Mouse (Mus musculus) liver, adult 2 months (tissue): ENCODE results near the gene Gm11639.

Experiments
- CTCF ChIP-seq: fragments of 200-500 bp; IDR thresholded peaks from 2 replicates; pipeline ENCODE4 v1.5.1; 2011; ENCODE audit warnings: low read depth, low read length, control low read depth
- POLR2A ChIP-seq: fragments of 200-500 bp; IDR thresholded peaks from 2 replicates; pipeline ENCODE4 v1.6.1; 2011; ENCODE audit warnings: low read length, control low read depth; ENCODE audit not compliant: insufficient read depth; ENCODE audit errors: extremely low read depth

- TF ChIP-seq CTCF (no peak), POLR2A (no peak)
Observed at GRCm38 (mm10) chr11:104664441-104664840, 21.1 kb upstream of the Gm11639 start.
